Mouse (Mus musculus) brown adipose tissue, adult 24 weeks (tissue): ENCODE measurements around the gene Pid1. TPM values are rescaled to one million over a fixed set of nuclear protein-coding genes. Genes with fewer than 3 reads are reported as not detected.

Source experiments
- H3K27ac ChIP-seq: fragments of 200-500 bp; replicated peaks from 2 replicates; pipeline ENCODE4 v1.5.1; 2012; ENCODE audit warnings: low read depth, mild to moderate bottlenecking, low read length
- H3K4me1 ChIP-seq: fragments of 200-500 bp; 2 replicates; pipeline ENCODE4 v1.6.1; 2012; ENCODE audit warnings: low read length, mixed read lengths; ENCODE audit not compliant: control insufficient read depth, insufficient read depth, insufficient read length
- H3K4me3 ChIP-seq: fragments of 200-500 bp; 2 replicates; pipeline ENCODE4 v1.5.1; 2012; ENCODE audit warnings: low read depth, mild to moderate bottlenecking, low read length, moderate library complexity; ENCODE audit not compliant: insufficient read depth
- polyA plus RNA-seq: library from polyadenylated mRNA; stranded (reverse); fragments of >200 nt; gene quantifications from 2 replicates; pipeline ENCODE4 v1.2.4, GENCODE M21; 2012; ENCODE audit not compliant: missing spikeins, insufficient read depth, insufficient read length

The Pid1 gene
- polyA plus RNA-seq, 1 experiment = 15.8 TPM

DNA sequence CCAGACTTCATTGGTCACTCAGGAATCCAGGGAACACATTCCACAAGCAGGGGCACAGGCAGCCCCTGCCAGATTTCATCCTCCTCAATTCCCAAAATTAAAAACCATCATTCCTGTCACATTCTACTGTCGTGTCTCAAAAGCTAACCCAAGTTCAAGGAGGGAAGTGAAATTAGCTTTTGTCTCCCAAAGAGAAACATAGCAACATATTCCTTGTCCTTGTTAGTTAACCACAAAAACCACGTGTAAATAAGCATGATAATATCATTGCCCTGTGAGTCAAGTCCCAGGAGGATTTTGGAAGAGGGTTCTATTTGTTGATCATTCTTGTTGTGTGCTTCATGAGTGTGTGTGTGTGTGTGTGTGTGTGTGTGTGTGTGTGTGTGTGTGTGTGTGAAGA lies 164.1 kb downstream of the Pid1 start:
- no peak overlapping the region for H3K4me3 ChIP-seq
- 0 out of 2 replicates have a peak, but pooled peaks cover 2% of the 10 kb centered on the region for H3K4me1 ChIP-seq
- H3K27ac ChIP-seq = no peak overlapping the region

DNA sequence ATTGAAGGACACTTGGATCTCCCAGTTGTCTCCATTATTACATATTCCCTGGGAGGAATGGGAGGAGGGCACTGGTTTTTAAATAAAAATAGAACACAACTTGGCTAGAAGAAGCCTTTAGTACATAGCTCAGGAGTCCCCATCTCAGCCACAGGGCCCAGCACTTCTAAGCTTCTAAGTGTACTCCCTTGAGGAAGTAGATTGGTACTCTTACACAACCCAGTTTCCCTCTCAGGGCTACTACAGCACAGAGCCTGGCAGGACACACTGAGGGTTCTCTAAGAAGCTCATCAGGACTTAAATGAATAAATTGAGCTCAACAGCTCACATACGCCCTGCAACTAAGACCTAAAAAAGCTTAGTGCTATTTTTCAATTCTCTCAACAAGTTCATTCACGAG lies 165.1 kb downstream of the Pid1 start:
- Histone ChIP-seq H3K4me3 (no peak overlapping the region), H3K27ac (no peak overlapping the region), H3K4me1 (0 out of 2 replicates have a peak, but pooled peaks cover 2% of the 10 kb centered on the region)

DNA sequence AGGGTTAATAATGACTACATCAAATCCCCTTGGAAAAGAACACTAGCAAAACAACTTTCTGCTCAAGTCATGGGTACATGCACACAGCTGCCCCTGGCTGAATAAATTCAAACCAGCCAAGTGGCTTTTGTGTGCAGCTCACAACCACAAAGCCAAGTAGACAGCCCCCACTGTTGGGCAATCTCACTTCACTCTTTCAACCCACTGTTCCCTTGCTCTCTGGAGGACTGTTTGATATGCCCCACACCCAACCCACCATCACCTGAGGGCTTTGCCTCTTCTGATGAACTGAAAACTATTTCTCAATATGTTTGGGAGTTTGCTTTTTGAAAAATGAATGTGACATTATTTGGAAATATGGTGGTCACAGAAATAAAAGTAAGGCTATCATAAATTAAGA lies 171.8 kb downstream of the Pid1 start:
- Histone ChIP-seq H3K4me3 (no peak overlapping the region), H3K4me1 (no peaks in the 10 kb centered on the region), H3K27ac (no peak overlapping the region)

DNA sequence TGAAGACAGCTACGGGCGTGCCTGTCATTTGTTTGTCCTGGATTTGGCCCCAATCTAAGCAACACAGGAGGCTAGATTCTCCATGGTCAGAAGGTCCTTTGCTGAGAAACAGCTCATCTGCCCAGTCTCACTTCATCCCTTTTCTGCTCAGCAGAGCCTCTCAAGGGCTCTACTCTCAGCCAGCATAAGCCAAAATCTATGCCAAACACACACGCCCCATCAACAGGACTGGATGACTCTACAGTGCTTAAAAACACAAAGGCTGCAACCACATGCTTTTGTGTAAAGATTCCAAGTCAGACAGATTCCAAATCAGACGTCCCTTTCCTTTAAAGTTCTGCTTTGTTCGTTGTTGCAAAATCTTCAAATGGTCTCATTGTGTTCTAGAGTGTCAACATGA lies 174.5 kb downstream of the Pid1 start:
- H3K4me3 ChIP-seq = no peak overlapping the region
- H3K27ac ChIP-seq = no peak overlapping the region
- H3K4me1 ChIP-seq = no peaks in the 10 kb centered on the region

DNA sequence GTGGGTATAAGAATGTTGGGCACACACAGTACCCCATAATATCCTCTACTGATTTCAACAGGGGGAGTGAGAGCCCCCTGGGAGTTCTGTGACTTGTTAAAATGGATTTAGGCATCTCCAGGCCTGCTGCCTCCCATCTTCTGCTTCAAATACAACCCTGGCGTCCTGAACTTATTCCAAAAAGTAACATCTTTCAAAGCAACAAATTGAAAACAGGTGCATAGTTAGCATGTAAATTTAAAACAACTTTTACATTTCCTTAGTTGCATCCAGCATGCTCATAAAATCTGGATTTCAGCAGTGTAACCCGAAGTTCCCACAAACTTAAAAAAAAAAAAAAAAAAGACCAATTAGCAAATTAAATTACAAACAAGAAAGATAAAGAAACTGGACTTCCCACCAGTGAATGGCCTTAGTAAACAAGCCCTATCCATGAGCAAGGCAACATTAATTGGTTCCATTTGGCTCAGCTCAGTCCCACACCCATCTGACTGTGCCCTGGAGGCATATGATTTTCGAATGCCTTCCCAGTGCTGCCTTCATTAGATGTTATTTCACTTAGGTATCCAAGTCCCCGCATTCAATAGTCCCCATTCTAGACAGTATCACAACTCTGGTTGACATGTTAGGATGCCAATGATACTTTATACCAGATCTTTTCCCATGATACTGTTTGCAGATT lies 177.1 kb downstream of the Pid1 start:
- Histone ChIP-seq H3K4me1 (peaks cover 4% of the 10 kb centered on the region; the same call in 1 of the 2 replicates), H3K27ac (no peak overlapping the region), H3K4me3 (no peak overlapping the region)

DNA sequence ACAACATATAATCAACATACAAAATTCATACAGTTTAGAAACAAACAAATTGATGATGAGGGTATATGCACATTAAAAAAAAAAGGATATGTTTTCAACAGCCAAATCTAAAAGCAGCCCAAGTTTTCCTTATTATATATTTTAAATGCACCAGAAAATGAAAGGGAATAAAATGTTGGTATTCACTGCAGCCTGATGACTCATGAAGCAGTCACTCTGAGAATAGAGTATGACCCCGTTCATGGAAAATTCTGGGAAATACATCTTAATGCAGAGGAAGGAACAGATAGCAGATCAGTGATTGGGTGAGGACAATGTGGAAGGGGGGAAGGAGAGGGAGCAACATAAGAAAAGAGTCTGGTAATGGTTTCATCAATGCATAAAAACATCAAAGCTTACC lies 186.3 kb downstream of the Pid1 start:
- Histone ChIP-seq H3K27ac (no peak overlapping the region), H3K4me1 (peaks cover 4% of the 10 kb centered on the region; the same call in 1 of the 2 replicates), H3K4me3 (no peak overlapping the region)

DNA sequence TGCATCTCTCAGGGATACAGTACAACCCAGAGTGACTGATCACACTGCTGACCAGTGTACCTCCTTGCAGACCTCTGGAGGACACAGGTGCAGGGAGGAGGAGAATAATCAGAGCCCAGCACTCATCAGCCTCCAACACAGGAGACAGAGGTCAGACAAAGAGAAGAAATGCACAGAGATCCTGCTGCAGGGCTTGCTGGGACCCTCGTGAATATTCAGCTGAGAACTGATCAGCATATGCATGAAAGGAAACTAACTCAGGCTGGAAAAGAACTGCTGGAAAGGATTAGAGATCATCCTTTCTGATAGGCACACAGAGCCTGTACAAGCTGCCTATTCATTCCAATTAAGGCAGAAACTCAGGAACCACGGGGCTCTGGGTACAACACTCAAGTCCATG lies 186.9 kb downstream of the Pid1 start:
- H3K4me3 ChIP-seq = no peak overlapping the region
- peaks cover 1% of the 10 kb centered on the region; the same call in 1 of the 2 replicates for H3K4me1 ChIP-seq
- no peak overlapping the region for H3K27ac ChIP-seq

DNA sequence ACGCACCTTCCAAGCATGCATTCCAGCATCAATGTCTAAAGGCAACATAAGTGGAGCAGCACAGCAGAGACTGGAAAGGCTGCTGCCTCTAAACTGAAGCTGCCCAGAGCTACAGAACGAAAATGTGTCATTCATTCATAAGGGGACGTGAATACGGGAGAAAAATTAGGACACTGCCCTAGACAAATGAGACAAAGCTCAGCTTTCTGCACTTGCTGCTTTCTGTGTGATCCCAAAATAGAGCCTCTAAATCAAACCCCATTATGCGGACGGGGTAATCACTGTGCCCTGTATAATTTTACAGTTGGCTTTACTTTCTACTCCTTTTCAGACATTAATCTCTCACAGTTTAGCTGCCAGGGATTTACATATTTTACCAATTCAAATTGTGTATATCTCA lies 191.0 kb downstream of the Pid1 start:
- no peaks in the 10 kb centered on the region for H3K4me1 ChIP-seq
- no peak overlapping the region for H3K27ac ChIP-seq

DNA sequence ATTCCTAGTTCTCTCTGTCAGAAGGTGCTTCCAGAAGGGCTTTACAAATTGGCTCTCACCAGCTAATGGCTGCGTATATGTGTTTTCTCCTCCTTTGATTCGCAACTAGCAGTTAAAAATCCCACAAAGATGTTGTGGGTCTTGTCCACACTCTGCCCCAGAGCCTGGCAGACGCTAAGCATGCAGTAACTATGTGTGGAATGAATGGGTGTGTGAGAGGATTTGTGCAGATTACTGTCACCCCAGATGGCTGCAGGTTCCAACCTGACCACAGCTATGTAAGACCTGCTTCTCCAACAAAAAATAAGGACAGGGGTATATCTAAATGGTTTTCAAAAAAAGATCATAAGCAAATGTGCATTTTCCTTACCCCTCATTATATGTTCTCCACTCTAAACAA lies 206.2 kb downstream of the Pid1 start:
- Histone ChIP-seq H3K4me3 (no peak overlapping the region), H3K27ac (no peak overlapping the region), H3K4me1 (no peaks in the 10 kb centered on the region)

More for the DNA sequence above, 191.0 kb downstream of the Pid1 start:
- H3K4me3 ChIP-seq = no peak overlapping the region

DNA sequence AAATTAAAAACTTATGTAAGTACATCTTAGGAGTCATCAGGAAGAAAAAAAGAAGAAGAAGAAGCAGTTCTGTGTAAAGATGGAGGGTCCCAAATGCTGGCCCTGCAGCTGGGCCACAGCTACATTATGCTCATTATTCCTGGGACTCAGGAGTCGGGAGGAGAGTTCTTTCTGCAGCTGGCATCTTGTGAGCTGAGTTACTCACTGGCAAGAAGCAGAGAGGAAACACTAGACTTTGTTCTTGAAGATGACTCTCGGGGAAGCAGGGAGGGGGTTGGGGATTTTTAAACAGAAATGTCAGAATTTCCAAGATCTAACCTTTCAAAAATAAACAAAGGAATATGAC lies 208.4 kb downstream of the Pid1 start:
- Histone ChIP-seq H3K4me1 (no peaks in the 10 kb centered on the region), H3K27ac (no peak overlapping the region), H3K4me3 (no peak overlapping the region)

DNA sequence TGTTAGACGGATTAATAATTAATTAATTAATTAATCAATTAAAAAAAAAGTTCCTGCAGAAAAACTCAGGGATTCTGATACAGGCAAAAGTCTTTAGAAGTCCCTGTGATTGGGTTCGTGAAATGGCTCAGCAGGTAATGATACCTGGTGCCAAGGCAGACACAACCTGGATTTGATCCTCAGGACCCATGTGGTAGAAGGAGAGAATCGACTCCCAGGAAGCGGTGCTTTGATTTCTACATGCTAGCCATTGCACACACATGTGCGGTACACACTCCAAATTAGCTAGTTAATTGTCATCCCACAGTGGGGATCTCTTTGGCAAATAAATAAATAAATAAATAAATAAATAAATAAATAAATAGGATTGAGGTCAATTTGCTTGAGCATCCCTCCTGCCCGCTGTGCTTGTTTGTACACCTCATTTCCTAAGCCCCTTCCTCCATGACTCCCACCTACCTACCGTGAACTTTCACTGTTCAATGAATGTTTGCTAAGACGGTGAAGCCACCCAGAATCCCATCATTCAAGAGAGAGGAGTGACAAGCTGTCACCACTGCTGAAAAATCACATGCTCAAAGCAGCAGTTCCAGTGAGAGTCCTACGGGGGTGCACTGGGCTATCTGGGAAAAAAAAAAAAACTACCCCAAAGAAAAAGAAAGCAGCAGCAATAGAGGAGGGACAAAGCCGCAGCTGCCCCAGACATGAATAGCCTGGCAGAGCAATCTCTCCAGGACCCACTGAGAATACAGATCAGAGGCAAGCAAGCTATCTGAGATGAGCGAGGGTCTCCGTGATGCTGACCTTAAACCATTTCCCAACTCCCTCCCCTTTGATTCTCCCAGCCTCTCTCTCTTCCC lies 209.0 kb downstream of the Pid1 start:
- no peak overlapping the region for H3K4me3 ChIP-seq
- H3K27ac ChIP-seq = no peak overlapping the region
- no peaks in the 10 kb centered on the region for H3K4me1 ChIP-seq

DNA sequence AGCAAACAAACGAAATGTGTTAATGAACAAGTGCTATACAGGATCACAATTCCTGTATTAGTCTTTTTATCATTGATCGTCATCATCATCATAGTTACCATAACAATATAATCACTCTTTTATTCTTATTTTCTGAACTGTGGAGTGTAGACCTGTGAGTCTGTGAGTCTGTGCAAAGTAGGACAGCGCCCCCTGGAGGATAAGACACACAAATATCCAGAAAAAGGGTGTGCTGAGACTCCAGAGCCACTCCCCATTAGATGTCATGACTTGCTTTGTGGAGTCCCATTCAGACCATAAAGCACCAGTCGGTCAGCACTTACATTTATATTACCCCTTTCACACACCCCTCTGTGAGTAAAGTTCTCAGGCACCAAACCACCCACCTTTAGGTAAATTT lies 210.0 kb downstream of the Pid1 start:
- Histone ChIP-seq H3K27ac (no peak overlapping the region), H3K4me1 (no peaks in the 10 kb centered on the region), H3K4me3 (no peak overlapping the region)

DNA sequence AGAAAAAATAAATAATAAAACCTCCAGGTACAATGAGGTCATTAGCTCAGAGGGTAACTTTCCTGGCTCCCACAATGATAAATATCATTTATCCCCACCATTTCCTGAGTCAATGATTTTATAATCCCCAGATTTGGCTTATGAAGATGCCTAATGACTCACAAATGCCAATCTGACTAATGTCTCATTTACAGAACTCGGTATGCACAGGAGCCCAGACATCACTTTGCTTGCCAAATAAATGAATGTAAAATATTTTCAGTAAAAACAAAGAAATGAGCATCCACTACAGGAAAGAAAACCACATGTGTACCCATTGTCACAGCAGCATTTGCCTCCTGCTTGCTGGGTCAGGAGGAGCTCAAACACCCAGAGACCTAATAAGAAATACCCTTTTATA lies 222.4 kb downstream of the Pid1 start:
- Histone ChIP-seq H3K4me1 (no peaks in the 10 kb centered on the region), H3K27ac (no peak overlapping the region), H3K4me3 (no peak overlapping the region)

DNA sequence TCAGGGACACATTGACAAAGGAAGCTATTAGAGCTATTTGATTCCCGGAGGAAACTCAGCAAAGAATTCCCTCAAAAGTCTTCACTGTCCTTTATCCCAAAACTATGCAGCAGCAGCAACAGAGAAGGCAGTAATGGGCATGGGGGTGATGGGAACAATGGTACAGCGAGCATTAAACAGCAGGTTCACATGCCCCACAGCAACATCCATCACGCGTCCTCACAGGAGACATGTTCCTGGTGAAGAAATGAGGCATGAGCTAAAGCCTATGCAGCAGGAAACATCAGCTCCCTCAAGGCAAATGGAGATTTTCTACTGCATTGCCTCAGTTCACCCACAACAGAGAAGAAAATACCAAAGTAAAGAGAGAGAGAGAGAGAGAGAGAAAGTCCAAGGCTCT lies 231.5 kb downstream of the Pid1 start:
- no peaks in the 10 kb centered on the region for H3K4me1 ChIP-seq

DNA sequence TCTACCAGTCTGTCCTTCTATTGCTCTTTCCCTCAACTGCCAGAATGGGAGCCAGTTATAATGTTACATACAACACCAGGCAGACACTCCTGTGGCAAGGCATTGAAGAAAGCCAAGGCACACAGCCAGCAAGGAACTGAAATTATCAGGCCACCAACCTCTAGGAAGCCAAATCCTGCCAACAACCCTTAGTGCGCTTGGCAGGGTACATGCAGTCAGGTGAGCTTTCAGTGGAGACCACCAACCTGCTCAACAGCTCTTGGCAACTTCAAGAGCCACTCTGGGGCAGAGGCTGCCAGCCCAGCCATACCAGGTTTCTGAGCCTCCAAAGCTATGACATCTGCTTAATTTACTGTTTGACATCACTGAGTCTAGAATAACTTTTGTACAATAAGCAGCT lies 232.2 kb downstream of the Pid1 start:
- Histone ChIP-seq H3K4me3 (no peak overlapping the region), H3K4me1 (no peaks in the 10 kb centered on the region), H3K27ac (no peak overlapping the region)

More for the DNA sequence above, 231.5 kb downstream of the Pid1 start:
- Histone ChIP-seq H3K27ac (no peak overlapping the region), H3K4me3 (no peak overlapping the region)

DNA sequence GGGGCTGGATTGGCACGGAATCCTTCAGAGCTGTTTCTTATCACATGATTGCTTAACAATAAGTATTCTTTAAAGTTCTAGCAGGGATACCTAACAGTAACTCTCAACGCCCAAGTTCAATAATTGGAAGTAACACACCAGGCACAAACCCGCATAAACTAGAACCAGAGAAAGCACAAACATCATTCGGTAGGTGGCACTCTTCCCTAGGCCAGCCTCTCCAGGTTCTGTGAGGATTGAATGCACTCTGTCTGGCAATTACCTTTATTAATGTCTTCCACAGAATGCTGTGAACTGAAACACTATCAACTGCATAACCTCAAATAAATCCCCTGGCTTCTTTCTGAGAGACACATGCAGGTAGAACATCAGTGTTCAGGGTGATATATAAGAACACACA lies 235.5 kb downstream of the Pid1 start:
- Histone ChIP-seq H3K4me3 (no peak overlapping the region), H3K27ac (no peak overlapping the region), H3K4me1 (no peaks in the 10 kb centered on the region)
